Mouse (Mus musculus) activated CD4-positive, CD25-positive, alpha-beta regulatory T cell, adult 4 months (primary cell): ENCODE results near the gene Gm5169. TPM values are rescaled to one million over a fixed set of nuclear protein-coding genes. Genes with fewer than 3 reads are reported as not detected.
"Not testable (repeated sequence)": the region's sequence is repeated elsewhere in the genome, so short reads cannot be mapped to it uniquely, and the experiment has no call there.

ENCODE experiments used
- ATAC-seq: one replicate; pipeline ENCODE4 v1.8.0; 2017
- polyA plus RNA-seq, 2 experiments: library from polyadenylated mRNA; unstranded; fragments of 100-300 nt; shearing (Covaris generic); gene quantifications; one replicate each; pipeline ENCODE4 v1.2.1; 2017

Gene Gm5169
- not detected for polyA plus RNA-seq

DNA sequence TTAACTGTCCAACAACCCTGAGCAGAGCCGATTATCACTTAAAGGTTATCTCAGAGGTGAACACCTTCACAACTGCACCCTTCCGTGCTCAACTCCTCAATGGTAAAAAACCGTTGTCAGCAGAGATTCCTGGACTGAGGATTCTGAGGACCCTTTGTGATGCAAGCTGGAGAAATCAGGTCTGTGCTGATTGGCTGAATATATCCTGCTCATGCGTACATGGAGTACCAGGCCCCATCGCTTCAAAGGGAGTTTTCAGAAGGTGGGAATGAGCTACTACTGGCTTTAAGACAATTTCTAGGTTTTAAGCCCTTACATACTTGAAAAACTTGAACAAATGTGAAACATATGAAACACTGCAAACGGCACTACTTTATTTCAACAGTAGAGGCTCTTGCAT, at the start of gene Gm5169:
Gm5169 (minus strand) TSS at position 101 of the 400 bp plus-strand sequence.
- ATAC-seq = not testable (repeated sequence)

DNA sequence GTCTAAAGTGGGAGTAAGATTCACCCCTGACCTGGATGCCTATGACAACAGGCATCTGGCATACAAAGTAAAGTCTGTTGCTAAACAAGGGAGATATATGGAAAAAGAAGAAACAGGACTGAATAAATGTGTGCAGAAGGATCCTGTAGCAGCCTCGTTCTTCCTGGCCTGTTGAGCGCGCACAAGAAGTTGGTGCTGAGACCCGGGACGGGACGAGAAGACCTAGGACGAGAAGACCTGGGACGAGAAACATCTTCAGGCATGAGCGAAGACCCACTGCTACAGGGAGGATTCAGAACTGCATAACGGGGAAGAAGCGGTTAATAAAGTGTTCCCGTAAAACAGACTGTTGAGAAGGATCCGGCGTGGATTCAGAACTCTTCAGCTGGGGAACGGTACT, 46.2 kb upstream of the Gm5169 start:
- ATAC-seq = not testable (repeated sequence)
